Mouse (Mus musculus) activated CD4-positive, CD25-positive, alpha-beta regulatory T cell, adult 9 weeks (primary cell): ENCODE measurements around the gene Gm9945. TPM values are rescaled to one million over a fixed set of nuclear protein-coding genes. Genes with fewer than 3 reads are reported as not detected.

Experiments
- polyA plus RNA-seq: library from polyadenylated mRNA; unstranded; fragments of 100-300 nt; shearing (Covaris generic); gene quantifications from one replicate; pipeline ENCODE4 v1.2.1, GENCODE M21; 2017

Gene Gm9945
- not detected for polyA plus RNA-seq

GRCm38 (mm10) chr11:53479783-53480301, at the start of gene Gm9945, which contains the start of gene Sowaha:
Gene Gm9945 (plus strand): TSS chr11:53480166.
Gene Sowaha (minus strand): TSS chr11:53480274.

GRCm38 (mm10) chr11:53430670-53431346, 49.2 kb upstream of the Gm9945 start, which contains the start of the genes Uqcrq and Gdf9:
Gene Uqcrq (minus strand): TSS chr11:53430831.
Gene Gdf9 (plus strand): TSS chr11:53431023.

GRCm38 (mm10) chr11:53456474-53457371, 23.2 kb upstream of the Gm9945 start, which contains the start of the genes Gm10447 and Shroom1:
Gene Gm10447 (minus strand): TSS chr11:53457110.
Gene Shroom1 (plus strand): TSS chr11:53457205.

GRCm38 (mm10) chr11:53469968-53470695, 9.8 kb upstream of the Gm9945 start, which contains the start of gene Gm9837:
Gene Gm9837 (minus strand): TSS chr11:53470479.

GRCm38 (mm10) chr11:53519207-53520121, 39.5 kb downstream of the Gm9945 start, which contains the start of gene Sept8:
Gene Sept8 (plus strand): TSS chr11:53519257.

Other genes starting within 250 kb of the Gm9945 start
- gene Hspa4, start 179.7 kb upstream of the Gm9945 start, polyA plus RNA-seq, result 29.0 TPM
- 33.8 TPM for gene Zcchc10, start 155.5 kb upstream of the Gm9945 start, polyA plus RNA-seq
- gene Aff4, start 129.3 kb upstream of the Gm9945 start, polyA plus RNA-seq, result 15.5 TPM
- gene Leap2, start 57.0 kb upstream of the Gm9945 start, polyA plus RNA-seq, result not detected
- gene Uqcrq, start 49.3 kb upstream of the Gm9945 start, polyA plus RNA-seq, result 331 TPM
- 0.24 TPM for gene Gdf9, start 49.1 kb upstream of the Gm9945 start, polyA plus RNA-seq
- gene Gm10447, start 23.1 kb upstream of the Gm9945 start, polyA plus RNA-seq, result not detected
- gene Shroom1, start 23.0 kb upstream of the Gm9945 start, polyA plus RNA-seq, result not detected
- gene Gm9837, start 9.7 kb upstream of the Gm9945 start, polyA plus RNA-seq, result not detected
- gene Sowaha, start 108 bp downstream of the Gm9945 start, polyA plus RNA-seq, result not detected
- gene Sept8, start 39.1 kb downstream of the Gm9945 start, polyA plus RNA-seq, result 1.0 TPM
- gene Kif3a, start 87.2 kb downstream of the Gm9945 start, polyA plus RNA-seq, result 14.3 TPM
- 4.7 TPM for gene Il4, start 138.5 kb downstream of the Gm9945 start, polyA plus RNA-seq
- gene Il13, start 154.5 kb downstream of the Gm9945 start, polyA plus RNA-seq, result not detected
- gene Rad50, start 227.2 kb downstream of the Gm9945 start, polyA plus RNA-seq, result 50.6 TPM
- not detected for gene Il5, start 240.6 kb downstream of the Gm9945 start, polyA plus RNA-seq